Mouse (Mus musculus): ENCODE measurements around the gene Mrps17. TPM values are rescaled to one million over a fixed set of nuclear protein-coding genes. Genes with fewer than 3 reads are reported as not detected.

Gene Mrps17
- polyA plus RNA-seq, 1 experiment from 2014 or later: 143 TPM

- H3K4me1 ChIP-seq (ENCODE audit: insufficient read depth, low read depth, low read length): no peaks in the 10 kb centered on the region
- ATAC-seq (no peak), DNase-seq (ENCODE audit: low spot score) (no peak)
- H3K4me2 ChIP-seq (replicated peaks; ENCODE audit: low read depth, low read length): no peak overlapping the region
- H3K9ac ChIP-seq (replicated peaks; ENCODE audit: low read depth): no peak overlapping the region
- no peaks in the 10 kb centered on the region for H3K27me3 ChIP-seq (replicated peaks; ENCODE audit: insufficient read depth, low read length)
- no peak overlapping the region for H3K4me3 ChIP-seq (ENCODE audit: low read depth, low read length)
- H3K27ac ChIP-seq (ENCODE audit: low read length): no peak overlapping the region
- no peaks in the 10 kb centered on the region for H3K36me3 ChIP-seq (ENCODE audit: insufficient read depth, low read length)
- no peaks in the 10 kb centered on the region for H3K9me3 ChIP-seq (ENCODE audit: low read length)
- TF ChIP-seq CTCF (IDR thresholded peaks at IDR 0.05) (no peak), EP300 (IDR thresholded peaks at IDR 0.05) (no peak)
- WGBS: 73% methylated on average over 7 of the region's 7 CpGs
Observed at GRCm38 (mm10) chr5:129687621-129688020, 27.7 kb upstream of the Mrps17 start.

DNA sequence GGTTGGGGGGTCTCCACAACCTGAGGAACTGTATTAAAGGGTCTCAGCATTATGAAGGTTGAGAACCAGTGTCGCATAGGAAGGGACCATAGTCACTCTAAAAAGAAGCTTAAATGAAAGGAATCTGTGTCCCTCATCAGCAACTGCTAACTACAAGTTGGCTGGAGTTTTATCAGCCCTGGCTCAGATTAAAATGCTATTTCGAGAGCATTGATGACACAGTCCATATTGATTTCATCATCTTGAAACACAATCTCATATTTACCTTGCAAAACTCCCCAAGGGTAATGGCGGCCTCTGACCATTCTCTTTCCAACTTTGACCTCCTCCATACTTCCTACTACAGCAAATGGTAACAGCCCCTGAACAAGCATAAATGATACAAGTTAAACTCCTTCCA lies 24.8 kb upstream of the Mrps17 start:
- H3K4me2 ChIP-seq (replicated peaks; ENCODE audit: low read depth, low read length): no peak overlapping the region
- WGBS: 77% methylated on average over 3 of the region's 3 CpGs
- ATAC-seq (no peak), DNase-seq (ENCODE audit: low spot score) (no peak)
- H3K27me3 ChIP-seq (replicated peaks; ENCODE audit: insufficient read depth, low read length): no peaks in the 10 kb centered on the region
- H3K4me3 ChIP-seq (ENCODE audit: low read depth, low read length): no peak overlapping the region
- H3K4me1 ChIP-seq (ENCODE audit: insufficient read depth, low read depth, low read length): no peaks in the 10 kb centered on the region
- no peak overlapping the region for H3K27ac ChIP-seq (ENCODE audit: low read length)
- no peaks in the 10 kb centered on the region for H3K9me3 ChIP-seq (ENCODE audit: low read length)
- H3K36me3 ChIP-seq (ENCODE audit: insufficient read depth, low read length): no peaks in the 10 kb centered on the region
- TF ChIP-seq EP300 (IDR thresholded peaks at IDR 0.05): no peak
- TF ChIP-seq CTCF (IDR thresholded peaks at IDR 0.05): no peak
- no peak overlapping the region for H3K9ac ChIP-seq (replicated peaks; ENCODE audit: low read depth)

DNA sequence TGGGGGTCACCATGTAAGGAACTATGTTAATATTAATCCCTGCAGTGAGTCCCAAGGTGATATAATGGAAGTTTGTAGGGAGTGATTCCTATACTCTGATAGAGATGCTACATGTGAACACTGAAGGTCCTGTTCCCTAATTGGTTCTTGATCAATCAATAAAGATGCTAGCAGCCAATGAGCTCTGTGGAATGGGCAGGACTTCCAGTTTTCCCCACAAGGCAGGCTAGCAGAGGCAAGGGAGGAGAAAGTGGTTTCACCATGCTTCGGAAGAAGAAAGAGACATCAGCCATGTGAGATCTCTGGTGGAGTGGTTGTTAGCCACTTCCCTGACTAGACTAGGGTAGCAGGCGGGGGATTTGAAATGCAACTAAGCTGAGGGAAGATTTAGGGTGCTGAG lies 14.8 kb upstream of the Mrps17 start:
- Histone ChIP-seq H3K9me3 (ENCODE audit: low read length) (no peaks in the 10 kb centered on the region), H3K9ac (replicated peaks; ENCODE audit: low read depth) (no peak overlapping the region), H3K4me3 (ENCODE audit: low read depth, low read length) (no peak overlapping the region), H3K27me3 (replicated peaks; ENCODE audit: insufficient read depth, low read length) (no peaks in the 10 kb centered on the region), H3K27ac (ENCODE audit: low read length) (no peak overlapping the region), H3K4me2 (replicated peaks; ENCODE audit: low read depth, low read length) (no peak overlapping the region), H3K36me3 (ENCODE audit: insufficient read depth, low read length) (no peaks in the 10 kb centered on the region), H3K4me1 (ENCODE audit: insufficient read depth, low read depth, low read length) (no peaks in the 10 kb centered on the region)
- DNase-seq (ENCODE audit: low spot score) (no peak), ATAC-seq (no peak)
- WGBS: 22% methylated on average over 2 of the region's 2 CpGs
- TF ChIP-seq EP300 (IDR thresholded peaks at IDR 0.05) (no peak), CTCF (IDR thresholded peaks at IDR 0.05) (no peak)

GRCm38 (mm10) chr5:129701706-129702105 lies 13.6 kb upstream of the Mrps17 start:
- no peak overlapping the region for H3K27ac ChIP-seq (ENCODE audit: low read length)
- no peak for DNase-seq (ENCODE audit: low spot score)
- TF ChIP-seq EP300 (IDR thresholded peaks at IDR 0.05) (no peak), CTCF (IDR thresholded peaks at IDR 0.05) (no peak)
- ATAC-seq: no peak
- no peaks in the 10 kb centered on the region for H3K36me3 ChIP-seq (ENCODE audit: insufficient read depth, low read length)
- 79% methylated on average over 1 of the region's 1 CpGs for WGBS
- no peak overlapping the region for H3K9ac ChIP-seq (replicated peaks; ENCODE audit: low read depth)
- no peaks in the 10 kb centered on the region for H3K9me3 ChIP-seq (ENCODE audit: low read length)
- H3K4me2 ChIP-seq (replicated peaks; ENCODE audit: low read depth, low read length): no peak overlapping the region
- H3K27me3 ChIP-seq (replicated peaks; ENCODE audit: insufficient read depth, low read length): no peaks in the 10 kb centered on the region
- H3K4me3 ChIP-seq (ENCODE audit: low read depth, low read length): no peak overlapping the region
- H3K4me1 ChIP-seq (ENCODE audit: insufficient read depth, low read depth, low read length): no peaks in the 10 kb centered on the region

GRCm38 (mm10) chr5:129703368-129703767 lies 11.9 kb upstream of the Mrps17 start:
- Histone ChIP-seq H3K36me3 (ENCODE audit: insufficient read depth, low read length) (no peaks in the 10 kb centered on the region), H3K9me3 (ENCODE audit: low read length) (no peaks in the 10 kb centered on the region), H3K4me2 (replicated peaks; ENCODE audit: low read depth, low read length) (no peak overlapping the region), H3K4me3 (ENCODE audit: low read depth, low read length) (no peak overlapping the region), H3K9ac (replicated peaks; ENCODE audit: low read depth) (no peak overlapping the region), H3K27me3 (replicated peaks; ENCODE audit: insufficient read depth, low read length) (no peaks in the 10 kb centered on the region), H3K27ac (ENCODE audit: low read length) (no peak overlapping the region), H3K4me1 (ENCODE audit: insufficient read depth, low read depth, low read length) (no peaks in the 10 kb centered on the region)
- TF ChIP-seq CTCF (IDR thresholded peaks at IDR 0.05): no peak
- TF ChIP-seq EP300 (IDR thresholded peaks at IDR 0.05): no peak
- ATAC-seq (no peak), DNase-seq (ENCODE audit: low spot score) (peak; percentile 35)

DNA sequence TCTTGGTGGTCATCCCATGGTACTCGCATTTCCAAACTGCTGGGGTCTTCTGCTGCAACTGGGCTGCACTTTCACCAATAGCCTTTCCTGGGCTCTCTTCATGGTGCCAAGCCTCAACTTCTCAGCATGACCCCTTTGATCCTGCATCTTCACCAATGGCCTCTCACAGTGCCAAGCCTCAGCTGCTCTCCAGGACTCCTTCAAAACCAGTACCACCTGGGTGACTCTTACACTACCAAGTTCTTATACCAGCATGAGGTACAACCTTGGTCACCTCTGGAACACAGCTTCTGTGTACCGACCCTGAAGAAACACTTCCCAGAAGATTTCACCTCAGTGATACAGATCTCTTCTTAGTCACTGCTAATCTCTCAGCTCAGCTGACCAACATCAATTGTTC lies 6.9 kb upstream of the Mrps17 start, which contains the start of gene Sept14:
TSS of gene Sept14 (minus strand) at position 101 of the 400 bp plus-strand sequence.
- TF ChIP-seq CTCF (IDR thresholded peaks at IDR 0.05) (no peak), EP300 (IDR thresholded peaks at IDR 0.05) (no peak)
- Histone ChIP-seq H3K36me3 (ENCODE audit: insufficient read depth, low read length) (no peaks in the 10 kb centered on the region), H3K4me2 (replicated peaks; ENCODE audit: low read depth, low read length) (no peak within 1 kb of the TSS), H3K4me3 (ENCODE audit: low read depth, low read length) (no peak within 1 kb of the TSS), H3K9ac (replicated peaks; ENCODE audit: low read depth) (no peak within 1 kb of the TSS), H3K9me3 (ENCODE audit: low read length) (no peaks in the 10 kb centered on the region), H3K4me1 (ENCODE audit: insufficient read depth, low read depth, low read length) (no peaks in the 10 kb centered on the region), H3K27me3 (replicated peaks; ENCODE audit: insufficient read depth, low read length) (no peaks in the 10 kb centered on the region), H3K27ac (ENCODE audit: low read length) (no peak within 1 kb of the TSS)
- DNase-seq (ENCODE audit: low spot score) (no peak), ATAC-seq (no peak)
- WGBS: 47% methylated on average over 2 of the region's 2 CpGs

GRCm38 (mm10) chr5:129717016-129717415 lies 1.7 kb downstream of the Mrps17 start:
- WGBS: 80% methylated on average over 9 of the region's 9 CpGs
- ATAC-seq (no peak), DNase-seq (ENCODE audit: low spot score) (no peak)
- Histone ChIP-seq H3K4me3 (ENCODE audit: low read depth, low read length) (no peak overlapping the region), H3K4me1 (ENCODE audit: insufficient read depth, low read depth, low read length) (peaks cover 7% of the 10 kb centered on the region; the same call in 1 of the 2 replicates), H3K36me3 (ENCODE audit: insufficient read depth, low read length) (peaks cover 15% of the 10 kb centered on the region; the same call in 1 of the 2 replicates), H3K9ac (replicated peaks; ENCODE audit: low read depth) (no peak overlapping the region), H3K27me3 (replicated peaks; ENCODE audit: insufficient read depth, low read length) (no peaks in the 10 kb centered on the region), H3K9me3 (ENCODE audit: low read length) (no peaks in the 10 kb centered on the region), H3K27ac (ENCODE audit: low read length) (no peak overlapping the region), H3K4me2 (replicated peaks; ENCODE audit: low read depth, low read length) (no peak overlapping the region)
- TF ChIP-seq CTCF (IDR thresholded peaks at IDR 0.05) (peak; percentile 6; the same call in 1 of the 2 replicates), EP300 (IDR thresholded peaks at IDR 0.05) (no peak)

Data from lung, postnatal 0 days (tissue).